Mouse (Mus musculus): ENCODE measurements around the gene Wee2. TPM values are rescaled to one million over a fixed set of nuclear protein-coding genes. Genes with fewer than 3 reads are reported as not detected.

Wee2 gene
- total and polyA plus RNA-seq, 3 experiments, result not detected

- H3K9ac ChIP-seq (ENCODE audit: low read depth, low read length), result no peak overlapping the region
- no peak for DNase-seq
- 27% methylated on average over 7 of the region's 7 CpGs for WGBS
- no peak overlapping the region for H3K27ac ChIP-seq
- H3K4me3 ChIP-seq, result no peak overlapping the region
- intact Hi-C loops (cut with DNase I), result no loop called here
- no peaks in the 10 kb centered on the region for H3K4me1 ChIP-seq (ENCODE audit: control insufficient read depth, insufficient read depth, low read length)
- H3K27me3 ChIP-seq (ENCODE audit: control insufficient read depth, insufficient read depth, low read length), result no peaks in the 10 kb centered on the region
- no peaks in the 10 kb centered on the region for H3K79me2 ChIP-seq (replicated peaks; ENCODE audit: control insufficient read depth, insufficient read depth, low read length)
- H3K36me3 ChIP-seq (ENCODE audit: control insufficient read depth, insufficient read depth, low read length), result no peaks in the 10 kb centered on the region
- no peak for TF ChIP-seq EP300 (IDR thresholded peaks at IDR 0.05; ENCODE audit: insufficient read depth, low read depth, low read length)
- TF ChIP-seq POLR2A (IDR thresholded peaks at IDR 0.05; ENCODE audit: insufficient read depth, low read depth, low read length), result no peak
- TF ChIP-seq CTCF (IDR thresholded peaks at IDR 0.05), result peak; percentile 69
Measured at GRCm38 (mm10) chr6:40454436-40455041, 15.7 kb downstream of the Wee2 start.

DNA sequence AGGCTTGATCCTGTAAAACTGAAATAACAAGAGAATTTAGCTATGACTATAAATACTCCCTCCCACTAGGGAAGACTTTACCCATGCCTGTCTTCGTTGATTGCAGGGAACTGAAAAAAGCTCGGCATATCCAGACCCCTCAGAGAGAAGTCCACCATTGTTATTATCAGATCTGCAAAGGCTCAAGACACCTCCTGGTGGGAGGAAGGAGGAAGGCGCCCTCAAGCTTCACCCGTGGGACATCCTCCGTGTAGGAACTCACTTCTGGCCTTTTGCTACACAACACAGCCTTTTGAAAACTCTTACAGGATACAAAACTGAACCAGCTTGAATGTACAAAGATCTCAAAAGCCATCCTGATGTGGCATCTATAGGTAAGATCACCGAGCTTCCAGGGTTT lies 26.8 kb downstream of the Wee2 start:
- WGBS, result 43% methylated on average over 6 of the region's 6 CpGs
- Histone ChIP-seq H3K79me2 (replicated peaks; ENCODE audit: control insufficient read depth, insufficient read depth, low read length) (no peaks in the 10 kb centered on the region), H3K4me1 (ENCODE audit: control insufficient read depth, insufficient read depth, low read length) (peaks cover 2% of the 10 kb centered on the region; the same call in 1 of the 2 replicates), H3K4me3 (no peak overlapping the region), H3K9ac (ENCODE audit: low read depth, low read length) (no peak overlapping the region), H3K27me3 (ENCODE audit: control insufficient read depth, insufficient read depth, low read length) (no peaks in the 10 kb centered on the region), H3K27ac (no peak overlapping the region), H3K36me3 (ENCODE audit: control insufficient read depth, insufficient read depth, low read length) (no peaks in the 10 kb centered on the region)
- intact Hi-C loops (cut with DNase I), result no loop called here
- TF ChIP-seq CTCF (IDR thresholded peaks at IDR 0.05) (peak; percentile 34), POLR2A (IDR thresholded peaks at IDR 0.05; ENCODE audit: insufficient read depth, low read depth, low read length) (no peak)
- DNase-seq, result no peak

GRCm38 (mm10) chr6:40470916-40471719 lies 32.2 kb downstream of the Wee2 start, which contains the start of gene Ssbp1:
Gene Ssbp1, plus strand, starts transcription at chr6:40471352.
- peaks cover 19% of the 10 kb centered on the region for H3K36me3 ChIP-seq (ENCODE audit: control insufficient read depth, insufficient read depth, low read length)
- H3K9ac ChIP-seq (ENCODE audit: low read depth, low read length), result peak within 1 kb of the TSS; percentile 95
- TF ChIP-seq CTCF (IDR thresholded peaks at IDR 0.05), result peak; percentile 24; the same call in 1 of the 2 replicates
- TF ChIP-seq EP300 (IDR thresholded peaks at IDR 0.05; ENCODE audit: insufficient read depth, low read depth, low read length), result peak; percentile 92
- TF ChIP-seq POLR2A (IDR thresholded peaks at IDR 0.05; ENCODE audit: insufficient read depth, low read depth, low read length), result peak; percentile 93
- intact Hi-C loops (cut with DNase I), result loop anchor here (1.0 to 2.0 kb wide), 2 partner anchors 36 to 146 kb away; partner anchors contain the start of gene Agk
- H3K4me3 ChIP-seq, result peak within 1 kb of the TSS; percentile 74
- H3K27me3 ChIP-seq (ENCODE audit: control insufficient read depth, insufficient read depth, low read length), result no peaks in the 10 kb centered on the region
- DNase-seq, result peak; percentile 91 to 93
- peaks cover 4% of the 10 kb centered on the region; the same call in 1 of the 2 replicates for H3K4me1 ChIP-seq (ENCODE audit: control insufficient read depth, insufficient read depth, low read length)
- no peaks in the 10 kb centered on the region for H3K79me2 ChIP-seq (replicated peaks; ENCODE audit: control insufficient read depth, insufficient read depth, low read length)
- WGBS, result 1% methylated on average over 54 of the region's 54 CpGs
- H3K27ac ChIP-seq, result peak within 1 kb of the TSS; percentile 91

- no peak for DNase-seq
- Histone ChIP-seq H3K4me1 (ENCODE audit: control insufficient read depth, insufficient read depth, low read length) (peaks cover 4% of the 10 kb centered on the region; the same call in 1 of the 2 replicates), H3K27ac (peak overlapping the region; percentile 91), H3K79me2 (replicated peaks; ENCODE audit: control insufficient read depth, insufficient read depth, low read length) (no peaks in the 10 kb centered on the region), H3K27me3 (ENCODE audit: control insufficient read depth, insufficient read depth, low read length) (no peaks in the 10 kb centered on the region), H3K36me3 (ENCODE audit: control insufficient read depth, insufficient read depth, low read length) (peaks cover 21% of the 10 kb centered on the region), H3K9ac (ENCODE audit: low read depth, low read length) (peak overlapping the region; percentile 95), H3K4me3 (peak overlapping the region; percentile 74)
- intact Hi-C loops (cut with DNase I), result loop anchor here (1.0 to 2.0 kb wide), 2 partner anchors 37 to 146 kb away; partner anchors contain the start of gene Agk
- TF ChIP-seq POLR2A (IDR thresholded peaks at IDR 0.05; ENCODE audit: insufficient read depth, low read depth, low read length) (no peak), CTCF (IDR thresholded peaks at IDR 0.05) (no peak), EP300 (IDR thresholded peaks at IDR 0.05; ENCODE audit: insufficient read depth, low read depth, low read length) (no peak)
- WGBS, result under 1% methylated on average over 7 of the region's 7 CpGs
Measured at GRCm38 (mm10) chr6:40471720-40472010, 32.8 kb downstream of the Wee2 start.

- TF ChIP-seq CTCF (IDR thresholded peaks at IDR 0.05) (no peak), EP300 (IDR thresholded peaks at IDR 0.05; ENCODE audit: insufficient read depth, low read depth, low read length) (no peak), POLR2A (IDR thresholded peaks at IDR 0.05; ENCODE audit: insufficient read depth, low read depth, low read length) (no peak)
- intact Hi-C loops (cut with DNase I), result no loop called here
- no peak for DNase-seq
- Histone ChIP-seq H3K9ac (ENCODE audit: low read depth, low read length) (no peak overlapping the region), H3K79me2 (replicated peaks; ENCODE audit: control insufficient read depth, insufficient read depth, low read length) (no peaks in the 10 kb centered on the region; the same call in 1 of the 2 replicates), H3K27me3 (ENCODE audit: control insufficient read depth, insufficient read depth, low read length) (no peaks in the 10 kb centered on the region), H3K36me3 (ENCODE audit: control insufficient read depth, insufficient read depth, low read length) (peaks cover 24% of the 10 kb centered on the region), H3K4me1 (ENCODE audit: control insufficient read depth, insufficient read depth, low read length) (peaks cover 3% of the 10 kb centered on the region; the same call in 1 of the 2 replicates), H3K27ac (no peak overlapping the region), H3K4me3 (no peak overlapping the region)
- 80% methylated on average over 4 of the region's 4 CpGs for whole genome bisulfite sequencing
Measured at GRCm38 (mm10) chr6:40476132-40476531, 37.2 kb downstream of the Wee2 start.

GRCm38 (mm10) chr6:40479705-40480104 lies 40.8 kb downstream of the Wee2 start:
- WGBS, result 79% methylated on average over 1 of the region's 1 CpGs
- Histone ChIP-seq H3K4me3 (no peak overlapping the region), H3K4me1 (ENCODE audit: control insufficient read depth, insufficient read depth, low read length) (no peaks in the 10 kb centered on the region), H3K36me3 (ENCODE audit: control insufficient read depth, insufficient read depth, low read length) (peaks cover 17% of the 10 kb centered on the region), H3K27me3 (ENCODE audit: control insufficient read depth, insufficient read depth, low read length) (no peaks in the 10 kb centered on the region), H3K9ac (ENCODE audit: low read depth, low read length) (no peak overlapping the region), H3K27ac (no peak overlapping the region), H3K79me2 (replicated peaks; ENCODE audit: control insufficient read depth, insufficient read depth, low read length) (no peaks in the 10 kb centered on the region; the same call in 1 of the 2 replicates)
- no peak for DNase-seq
- intact Hi-C loops (cut with DNase I), result loop anchor here (2.0 kb wide), 1 partner anchor 209 kb away; no protein-coding TSS in a partner anchor
- TF ChIP-seq CTCF (IDR thresholded peaks at IDR 0.05) (peak; percentile 53), EP300 (IDR thresholded peaks at IDR 0.05; ENCODE audit: insufficient read depth, low read depth, low read length) (no peak)
